Mouse (Mus musculus): ENCODE data around the gene Myh1.

Gene Myh1

DNA sequence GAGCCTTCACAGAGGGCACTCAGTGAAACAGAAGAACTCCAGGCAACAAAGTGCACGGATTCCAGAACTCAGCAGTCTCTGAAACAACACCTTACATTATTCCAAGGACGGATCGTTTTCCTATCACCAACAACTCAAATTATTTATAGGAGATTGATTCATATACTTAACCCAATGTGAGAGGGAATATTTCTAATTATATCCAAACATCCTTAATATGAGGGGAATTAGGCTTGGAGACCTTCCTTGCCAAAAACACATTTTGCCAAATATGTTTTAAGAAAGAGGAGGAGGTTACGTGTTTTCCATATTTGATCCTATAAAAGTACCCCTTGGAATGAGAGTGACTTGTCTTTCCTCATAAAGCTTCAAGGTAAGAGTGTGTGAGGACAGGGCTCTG, at the start of gene Myh1:
TSS of gene Myh1 (plus strand) at position 301 of the 400 bp plus-strand sequence.
- no peak for DNase-seq

DNA sequence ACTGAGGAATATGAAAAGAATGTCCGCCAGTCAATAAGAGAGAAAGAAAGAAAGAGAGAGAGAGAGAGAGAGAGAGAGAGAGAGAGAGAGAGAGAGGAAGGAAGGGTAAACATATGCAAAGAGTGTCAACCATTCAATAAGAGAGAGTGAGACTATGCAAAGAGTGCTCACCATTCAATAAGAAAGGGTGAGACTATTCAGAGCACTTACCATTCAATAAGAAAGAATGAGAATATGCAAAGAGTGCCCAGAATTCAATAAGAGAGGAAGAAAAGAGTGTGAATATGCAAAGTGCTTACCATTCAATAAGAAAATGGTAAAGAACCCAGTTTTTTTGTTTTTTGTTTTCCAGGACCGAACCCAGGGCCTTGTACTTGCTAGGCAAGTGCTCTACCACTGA, 49.6 kb upstream of the Myh1 start:
- no peak for DNase-seq

DNA sequence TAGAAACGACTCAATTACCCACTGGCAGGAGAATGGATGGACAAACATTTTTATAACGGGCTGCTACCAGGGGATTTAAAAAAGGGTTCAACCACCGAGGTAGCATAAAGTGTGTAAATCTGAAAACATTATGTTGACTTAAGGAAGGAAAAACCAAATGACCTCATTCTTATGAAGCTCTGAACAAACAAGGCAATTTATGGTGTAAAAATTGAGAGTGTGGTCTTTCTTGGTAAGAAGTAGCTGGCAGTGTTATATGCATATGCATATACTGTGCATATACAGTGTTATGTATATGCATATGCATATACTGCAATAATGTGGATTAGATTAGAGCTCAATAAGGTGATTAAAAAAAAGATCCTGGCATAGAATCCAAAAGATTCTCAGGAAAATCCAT, 48.7 kb upstream of the Myh1 start:
- no peak for DNase-seq

DNA sequence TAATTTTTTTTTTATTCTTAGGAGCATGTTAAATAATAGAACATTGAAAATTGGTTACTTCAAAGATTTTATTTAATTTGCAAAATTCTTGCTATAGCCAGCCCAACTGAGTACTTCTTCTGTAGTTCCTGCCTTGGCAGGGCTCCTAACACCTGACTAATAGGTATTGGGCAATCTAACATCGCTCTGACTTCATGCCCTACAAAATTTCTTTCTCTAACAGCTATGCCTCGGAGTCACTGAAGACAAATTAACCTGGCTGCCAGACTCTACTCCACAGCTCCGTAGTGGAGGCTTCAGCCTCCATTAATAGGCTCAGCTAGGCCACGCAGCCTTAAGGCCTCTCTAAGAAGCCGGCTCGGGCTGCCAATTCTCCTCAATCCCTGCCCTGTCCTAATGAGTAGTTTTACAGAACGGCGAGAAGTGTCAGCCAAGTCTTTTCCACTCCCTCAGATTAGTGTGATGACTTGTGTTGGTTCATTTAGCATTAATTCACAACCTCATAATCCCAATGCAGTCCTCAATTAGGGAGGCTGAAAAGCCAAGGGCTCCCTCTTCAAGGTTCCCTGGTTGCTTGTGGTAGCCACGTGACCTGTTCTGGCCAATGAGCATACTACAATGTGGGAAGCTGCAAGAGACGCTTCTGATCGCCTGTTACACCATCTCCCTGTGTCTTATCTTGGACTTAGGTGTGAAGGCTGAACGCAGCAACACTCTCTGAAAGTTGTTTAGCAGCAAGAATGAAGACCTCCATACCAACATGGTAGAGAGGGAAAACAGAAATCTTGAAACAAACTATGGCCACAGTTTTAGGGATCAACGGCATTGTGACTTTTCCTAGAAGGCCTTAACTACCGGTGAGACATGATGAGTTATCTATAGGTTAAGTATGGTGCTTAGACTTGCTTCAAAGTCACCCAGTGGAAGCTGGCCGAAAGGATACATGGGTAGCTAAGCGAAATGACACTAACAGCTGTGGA, 47.9 kb upstream of the Myh1 start:
- DNase-seq: no peak

DNA sequence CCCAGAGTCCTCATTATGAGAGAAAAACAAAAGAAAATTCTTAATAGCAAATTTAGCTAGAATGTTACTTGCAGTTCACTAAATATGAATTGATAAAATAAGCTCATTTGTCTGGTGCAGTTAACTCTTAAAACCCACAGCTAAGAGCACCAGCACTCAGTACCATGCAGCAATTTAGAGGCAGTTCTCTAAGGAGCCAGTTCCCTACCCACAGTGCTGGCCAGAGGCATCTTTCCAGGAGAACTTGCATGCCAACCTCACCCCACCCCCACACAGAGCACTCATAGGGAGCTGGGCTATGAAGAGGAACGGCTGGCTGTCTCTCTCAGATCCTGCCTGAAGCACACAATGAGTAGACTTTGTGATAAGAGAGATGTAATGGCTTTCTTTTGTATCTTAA, 46.7 kb upstream of the Myh1 start:
- DNase-seq: no peak

DNA sequence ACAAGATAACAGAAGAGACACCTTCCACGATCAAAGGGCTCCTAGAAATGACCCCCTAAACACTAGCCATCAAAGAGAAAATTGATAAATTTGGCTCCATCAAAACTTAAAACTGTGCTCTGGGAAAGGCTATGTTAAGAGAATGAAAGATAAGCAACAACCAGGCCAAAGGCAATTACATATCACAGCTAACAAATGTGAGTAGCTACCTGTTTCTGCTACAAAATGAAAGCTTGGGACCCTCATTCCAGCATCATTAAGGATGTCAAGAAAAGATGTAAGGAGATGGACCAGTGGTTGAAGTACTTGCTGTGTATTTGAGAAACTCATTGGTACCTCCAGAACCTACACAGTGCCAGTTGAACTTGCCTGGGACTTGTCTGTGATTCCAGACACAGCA, 46.0 kb upstream of the Myh1 start:
- no peak for DNase-seq

DNA sequence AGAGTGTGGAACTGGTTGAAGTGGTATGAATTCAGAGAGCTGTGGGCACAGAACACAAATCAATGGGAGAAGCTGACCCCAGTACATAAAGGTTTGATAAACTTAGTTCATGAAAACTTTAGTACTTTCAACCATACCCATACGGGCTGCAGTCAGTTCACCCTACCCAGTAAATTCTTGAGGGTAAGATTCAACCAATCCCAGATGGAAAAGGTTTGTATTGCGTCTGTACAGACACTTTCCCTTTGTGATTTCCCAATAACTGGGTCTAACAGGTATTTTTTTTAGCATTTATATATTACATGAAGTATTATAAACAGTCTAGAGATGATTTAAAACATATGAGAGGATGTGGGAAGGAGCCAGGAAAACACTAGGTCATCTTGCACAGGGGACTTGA, 44.2 kb upstream of the Myh1 start:
- DNase-seq: no peak

DNA sequence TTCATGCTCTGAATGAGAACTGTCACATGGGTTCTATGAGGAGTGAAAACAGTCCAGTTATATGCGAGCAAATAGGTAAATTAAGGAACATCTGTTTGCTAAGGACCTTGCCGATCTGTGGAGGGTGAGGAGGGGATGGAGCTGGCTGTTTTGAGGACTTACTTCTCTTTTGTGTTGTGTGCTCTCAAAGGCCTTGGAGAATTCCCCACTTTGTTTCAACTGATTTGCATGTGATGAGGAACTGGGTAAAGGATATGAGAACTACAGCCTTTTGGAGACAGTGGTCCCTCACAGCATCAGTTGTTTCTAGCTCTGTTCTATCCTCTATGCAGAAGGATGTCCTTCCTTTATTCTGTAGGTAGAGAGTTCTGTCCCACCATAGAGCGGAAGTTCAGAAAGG, 39.7 kb upstream of the Myh1 start:
- no peak for DNase-seq

DNA sequence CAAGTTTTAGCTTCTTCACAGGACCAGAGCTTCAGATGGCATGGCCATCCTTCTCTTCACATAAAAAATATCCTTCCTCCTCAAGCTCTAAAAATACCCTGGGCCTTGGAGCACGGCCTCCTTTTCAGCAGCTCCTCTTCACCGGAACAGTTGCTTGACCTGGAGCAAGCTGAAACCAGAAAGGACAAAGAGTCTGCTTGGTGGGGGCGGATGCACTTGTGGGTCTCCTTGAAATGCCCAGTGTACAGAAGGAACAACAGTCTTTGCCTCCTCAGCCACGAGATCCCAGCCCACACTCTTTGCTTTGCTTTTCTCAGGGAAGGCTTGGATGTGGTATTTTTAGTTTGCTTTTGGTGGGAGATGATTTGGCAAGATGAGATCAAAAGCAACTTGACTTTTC, 36.2 kb upstream of the Myh1 start:
- no peak for DNase-seq

DNA sequence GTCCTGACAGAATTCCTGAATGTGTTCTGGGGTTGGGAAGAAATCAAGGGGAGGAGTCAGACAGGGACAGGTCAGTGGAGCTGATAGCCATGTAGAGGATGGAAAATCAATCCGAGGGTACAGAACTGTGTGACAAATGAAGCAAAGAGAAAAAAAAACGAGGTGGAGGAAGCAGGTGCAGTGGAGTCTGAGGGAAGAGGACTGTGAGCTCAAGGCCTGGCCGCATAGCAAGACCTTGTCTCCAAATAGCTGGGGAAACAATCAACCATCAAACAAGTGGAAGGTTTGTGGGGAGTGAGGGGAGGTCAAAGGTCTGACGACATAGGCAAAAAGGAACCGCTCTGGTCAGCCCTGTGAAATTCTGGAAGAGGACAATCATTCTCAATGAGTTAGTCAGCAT, 35.0 kb upstream of the Myh1 start:
- DNase-seq: no peak

DNA sequence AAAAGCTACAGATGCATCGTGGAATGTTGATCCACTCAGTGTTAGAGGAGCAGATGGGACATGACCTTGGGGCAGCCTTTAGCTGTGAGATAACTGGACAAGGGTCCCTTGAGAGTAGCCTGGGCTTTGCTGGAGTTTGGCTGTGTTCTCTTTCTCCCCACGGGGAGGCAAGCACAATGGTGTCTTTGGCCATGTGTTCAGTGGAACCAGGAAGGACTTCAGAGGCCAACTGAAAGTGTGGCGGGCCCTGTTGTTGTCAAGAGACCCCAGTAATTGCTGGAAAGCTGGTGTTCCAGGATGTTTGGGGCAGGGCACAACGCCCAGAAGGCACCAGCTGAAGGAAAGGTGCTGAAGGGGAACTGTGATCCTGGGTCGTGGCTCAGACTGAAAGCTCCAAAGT, 30.6 kb upstream of the Myh1 start:
- no peak for DNase-seq

DNA sequence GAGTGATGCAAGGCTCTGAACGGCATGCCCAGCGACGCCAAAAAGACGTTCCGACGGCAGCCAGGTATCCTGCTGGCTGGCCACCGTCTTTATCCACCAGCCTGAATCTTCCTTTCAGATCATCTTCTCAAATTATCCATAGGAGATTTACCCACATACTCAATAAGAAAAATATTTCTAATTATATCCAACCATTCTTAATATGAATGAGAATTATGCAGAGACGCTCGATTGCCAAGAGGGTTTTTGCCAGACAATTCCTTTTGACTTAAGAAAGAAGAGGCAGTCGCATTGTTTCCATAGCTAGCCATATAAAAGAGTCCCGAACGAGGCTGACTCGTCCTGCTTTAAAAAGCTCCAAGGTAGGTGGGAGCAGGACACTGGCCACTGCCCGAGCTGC, 29.1 kb upstream of the Myh1 start, which contains the start of gene Myh2:
TSS of gene Myh2 (plus strand) at position 301 of the 400 bp plus-strand sequence.
- DNase-seq: no peak

DNA sequence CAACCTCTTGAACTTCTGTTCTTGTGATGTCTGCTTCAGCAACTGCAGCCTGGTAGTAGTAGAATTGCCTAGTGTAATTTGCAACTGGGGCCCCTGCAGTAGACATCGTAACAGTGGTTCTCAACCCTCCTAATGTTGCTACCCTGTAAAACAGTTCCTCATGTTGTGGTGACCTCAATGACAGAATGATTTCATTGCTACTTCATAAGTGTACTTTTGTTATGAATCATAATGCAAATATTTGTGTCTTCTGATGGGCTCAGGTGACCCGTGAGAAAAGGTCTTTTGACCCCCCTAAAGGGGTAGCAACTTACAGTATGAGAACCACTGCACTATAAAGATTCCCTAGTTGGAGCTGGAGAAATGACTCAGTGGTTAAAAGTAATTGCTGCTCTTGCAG, 27.4 kb upstream of the Myh1 start:
- no peak for DNase-seq

DNA sequence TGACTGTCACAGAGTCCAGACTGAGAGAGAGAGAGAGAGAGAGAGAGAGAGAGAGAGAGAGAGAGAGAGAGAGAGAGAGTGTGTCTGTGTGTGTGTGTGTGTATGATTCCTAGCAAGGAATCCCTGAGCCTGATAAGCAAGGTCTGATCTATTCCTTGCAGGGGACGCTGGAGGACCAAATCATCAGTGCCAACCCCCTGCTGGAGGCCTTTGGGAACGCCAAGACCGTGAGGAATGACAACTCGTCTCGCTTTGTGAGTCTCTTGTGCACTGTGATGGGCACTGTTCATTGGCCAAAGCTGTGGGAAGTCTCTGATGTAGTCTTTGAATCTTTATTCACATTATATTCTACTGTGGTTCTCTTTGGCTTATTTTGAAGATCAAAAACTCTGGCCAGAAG, 23.5 kb upstream of the Myh1 start:
- DNase-seq: no peak

DNA sequence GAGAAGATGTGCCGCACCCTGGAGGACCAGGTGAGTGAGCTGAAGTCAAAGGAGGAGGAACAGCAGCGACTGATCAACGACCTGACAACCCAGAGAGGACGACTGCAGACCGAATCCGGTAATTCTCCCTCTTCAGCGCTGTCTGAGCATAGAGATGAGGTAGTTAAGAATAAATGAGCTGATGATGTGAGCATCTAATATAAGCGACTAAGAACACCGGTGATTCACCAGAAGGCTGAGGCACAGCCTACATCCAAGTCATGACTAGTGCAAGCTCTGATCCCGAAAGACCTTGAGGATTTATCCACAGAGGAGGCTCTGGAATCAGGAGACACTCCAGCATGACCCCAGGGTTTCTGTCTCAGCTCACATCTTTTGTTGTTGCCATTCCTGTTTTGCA, 9.5 kb upstream of the Myh1 start:
- DNase-seq: no peak

DNA sequence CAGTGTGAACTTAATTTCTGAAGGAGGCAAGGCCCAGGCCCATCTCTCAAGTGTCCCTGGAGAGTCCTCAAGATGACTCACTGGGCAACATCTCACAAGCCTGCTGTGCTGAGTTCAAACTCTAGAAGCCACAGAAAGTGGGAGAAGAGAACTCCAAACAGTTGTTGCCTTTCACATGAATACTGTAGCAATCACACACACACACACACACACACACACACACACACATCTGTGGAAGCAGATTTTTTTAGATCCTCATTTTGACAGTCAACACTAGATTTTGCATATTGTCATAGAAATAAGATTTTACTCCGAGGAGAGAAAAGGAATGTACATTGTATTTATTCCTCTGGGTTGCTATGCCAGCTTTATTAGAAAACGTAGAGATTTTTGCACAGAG, 9.0 kb upstream of the Myh1 start:
- DNase-seq: no peak

DNA sequence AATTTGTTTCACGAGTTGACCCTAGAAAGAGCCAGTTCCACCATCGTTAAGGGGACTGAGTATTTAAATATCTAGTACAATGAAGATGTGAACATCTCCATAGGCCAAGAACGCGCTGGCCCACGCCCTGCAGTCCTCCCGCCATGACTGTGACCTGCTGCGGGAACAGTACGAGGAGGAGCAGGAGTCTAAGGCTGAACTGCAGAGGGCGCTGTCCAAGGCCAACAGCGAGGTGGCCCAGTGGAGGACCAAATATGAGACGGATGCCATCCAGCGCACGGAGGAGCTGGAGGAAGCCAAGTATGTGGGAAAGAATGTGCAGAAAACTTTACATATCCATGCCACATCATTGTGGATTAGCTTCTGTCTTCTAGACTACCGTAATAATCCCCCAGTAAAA, 8.4 kb upstream of the Myh1 start:
- no peak for DNase-seq

DNA sequence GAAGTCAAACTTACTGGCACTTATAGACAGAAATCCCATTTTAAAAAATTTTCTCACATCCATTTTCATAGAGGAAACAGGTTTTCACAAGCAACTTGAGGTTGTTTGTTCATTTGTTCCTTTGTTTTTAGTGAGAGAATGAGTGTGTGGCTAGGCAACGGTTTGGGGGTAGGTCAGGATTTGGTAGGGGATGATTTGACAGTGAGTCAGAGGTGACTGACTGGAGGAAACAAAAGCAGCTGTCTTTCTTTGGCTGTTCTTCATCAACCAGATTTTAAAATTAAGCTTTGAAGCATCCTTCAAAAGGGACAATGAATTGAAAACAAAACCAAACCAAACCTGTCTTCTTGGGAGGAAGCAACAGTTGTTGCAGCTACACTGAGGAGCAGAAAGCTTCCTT, 531 bp upstream of the Myh1 start:
- DNase-seq: no peak

DNA sequence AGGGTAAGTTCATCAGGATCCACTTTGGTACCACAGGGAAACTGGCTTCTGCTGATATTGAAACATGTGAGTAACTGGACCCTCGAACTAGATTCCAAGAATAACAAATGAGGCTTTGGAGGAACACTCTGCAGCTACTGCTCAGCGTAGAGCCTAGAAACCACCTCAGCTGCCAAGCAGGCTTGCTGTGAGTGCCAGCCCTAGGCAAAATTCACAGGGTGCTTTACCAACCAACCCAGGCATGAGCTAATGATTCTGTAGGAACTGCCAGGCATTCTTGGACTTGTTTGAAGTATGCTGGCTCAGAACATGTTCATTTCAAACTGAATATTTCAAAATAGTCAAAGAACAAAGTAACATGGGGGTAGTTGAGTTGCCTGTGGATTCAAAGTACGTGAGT, 4.9 kb downstream of the Myh1 start:
- DNase-seq: no peak

DNA sequence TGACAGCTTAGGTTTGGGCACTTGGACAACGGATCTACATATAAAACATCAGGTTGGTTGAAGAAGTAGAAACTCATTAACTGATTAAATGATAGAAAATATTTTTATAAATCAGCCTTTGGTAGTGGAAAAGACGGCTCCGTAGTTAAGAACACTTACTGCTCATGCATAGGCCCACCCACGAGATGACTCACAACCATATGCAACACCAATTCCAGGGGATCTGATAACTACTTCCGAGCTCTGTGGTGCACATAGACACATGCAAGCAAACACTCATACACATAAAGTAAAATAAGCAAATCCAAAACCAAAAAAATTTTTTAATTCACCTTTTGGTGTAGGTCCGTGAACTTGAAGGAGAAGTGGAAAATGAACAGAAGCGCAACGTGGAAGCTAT, 22.0 kb downstream of the Myh1 start:
- DNase-seq: no peak

DNA sequence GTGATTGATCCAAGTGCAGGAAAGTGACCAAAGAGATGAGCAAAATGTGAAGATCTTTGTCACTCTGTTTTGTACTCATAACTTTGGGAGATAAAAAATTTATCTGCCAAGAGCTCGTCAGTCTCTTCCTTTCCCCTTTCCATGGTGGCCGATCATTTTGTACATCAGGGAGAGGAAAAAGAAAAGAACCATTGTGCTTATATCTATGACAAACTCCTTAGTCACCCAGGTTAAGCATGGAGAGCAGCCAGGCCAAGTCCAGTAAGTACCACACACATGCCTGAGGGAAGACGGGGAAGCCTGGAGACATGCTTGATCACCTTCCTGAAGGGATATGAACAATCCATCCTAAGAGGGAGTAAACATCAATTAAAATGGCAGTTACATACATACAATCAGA, 24.6 kb downstream of the Myh1 start:
- no peak for DNase-seq

DNA sequence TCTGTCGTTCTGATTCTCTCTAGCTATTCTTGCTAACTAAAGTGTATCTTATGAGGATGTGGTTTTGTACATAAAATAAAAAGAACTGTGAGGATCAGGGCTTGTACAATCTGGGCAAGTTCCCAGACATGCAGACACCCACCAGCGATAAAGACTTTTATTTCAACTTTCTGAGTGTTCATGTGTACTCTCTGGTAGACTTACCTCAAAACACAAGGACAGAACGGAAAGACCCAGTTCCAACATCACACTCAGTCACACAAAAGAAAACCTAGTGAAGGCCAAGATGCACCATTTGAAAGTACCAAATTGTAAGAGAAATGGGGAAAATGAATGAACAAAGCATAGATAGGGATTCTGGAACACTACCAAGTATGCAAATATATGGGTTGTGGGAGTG, 28.9 kb downstream of the Myh1 start:
- no peak for DNase-seq

DNA sequence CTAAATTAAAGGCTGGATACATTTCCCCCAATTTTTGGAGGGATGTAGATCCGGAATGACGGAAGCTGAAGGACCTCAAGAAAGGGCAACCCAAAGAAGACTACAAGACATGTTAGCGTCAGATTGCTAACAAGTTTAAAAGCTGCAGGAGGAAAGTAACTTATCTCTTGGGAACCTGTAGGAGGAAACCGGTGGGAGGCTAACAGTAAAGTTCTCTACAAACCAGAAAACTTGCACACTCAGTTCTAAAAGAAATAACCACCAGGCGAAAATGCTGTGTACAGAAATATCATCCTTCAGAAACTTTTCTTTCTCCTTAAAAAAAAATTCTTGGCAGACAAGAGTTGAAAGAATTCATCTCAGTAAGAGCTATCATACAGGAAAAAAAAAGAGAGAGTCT, 29.3 kb downstream of the Myh1 start:
- DNase-seq: no peak

DNA sequence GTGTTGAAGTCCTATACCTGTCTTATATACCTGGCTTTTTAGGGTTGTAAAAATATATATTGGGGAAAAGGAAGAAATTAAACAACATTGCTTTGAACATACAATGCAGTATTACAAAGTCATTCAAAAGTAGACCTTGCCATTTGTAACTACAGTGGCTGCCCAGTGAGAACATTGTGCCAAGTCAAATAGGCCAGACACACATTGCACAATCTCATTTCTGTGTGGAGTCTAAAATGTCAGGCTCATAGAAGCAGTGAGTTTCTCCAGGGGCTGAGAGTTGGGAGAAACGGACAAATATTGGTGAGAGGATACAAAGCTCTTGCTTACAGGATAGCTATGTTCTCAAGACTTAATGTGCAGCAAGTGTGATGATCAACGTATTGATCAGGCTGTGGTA, 30.1 kb downstream of the Myh1 start:
- no peak for DNase-seq
